Mouse (Mus musculus): ENCODE data around the gene Grpel1. TPM values are rescaled to one million over a fixed set of nuclear protein-coding genes. Genes with fewer than 3 reads are reported as not detected.
A peak's percentile ranks its signal among the peaks of the same experiment; 100 is the strongest.

Grpel1 gene
- polyA plus RNA-seq, 1 experiment from 2014 or later: 47.8 TPM

- Histone ChIP-seq H3K27ac (peak overlapping the region; percentile 40; the same call in 1 of the 2 replicates), H3K4me2 (no peak overlapping the region), H3K27me3 (0 out of 2 replicates have a peak, but pooled peaks cover 4% of the 10 kb centered on the region), H3K4me3 (no peak overlapping the region), H3K4me1 (peaks cover 43% of the 10 kb centered on the region), H3K36me3 (no peaks in the 10 kb centered on the region), H3K9me3 (no peaks in the 10 kb centered on the region), H3K9ac (0 out of 2 replicates have a peak overlapping the region, but pooled peaks have one; percentile 21)
- WGBS: 38% methylated on average over 4 of the region's 4 CpGs
- ATAC-seq (ENCODE audit: insufficient number of reproducible peaks, insufficient read depth, low FRiP score, low TSS enrichment, low read depth): no peak
Observed at GRCm38 (mm10) chr5:36444611-36445010, 20.2 kb upstream of the Grpel1 start.

- H3K4me3 ChIP-seq: no peak overlapping the region
- 22% methylated on average over 8 of the region's 8 CpGs for WGBS
- H3K36me3 ChIP-seq: no peaks in the 10 kb centered on the region
- 0 out of 2 replicates have a peak, but pooled peaks cover 4% of the 10 kb centered on the region for H3K27me3 ChIP-seq
- H3K4me2 ChIP-seq: no peak overlapping the region
- peaks cover 43% of the 10 kb centered on the region for H3K4me1 ChIP-seq
- ATAC-seq (ENCODE audit: insufficient number of reproducible peaks, insufficient read depth, low FRiP score, low TSS enrichment, low read depth): no peak
- H3K27ac ChIP-seq: peak overlapping the region; percentile 40; the same call in 1 of the 2 replicates
- no peaks in the 10 kb centered on the region for H3K9me3 ChIP-seq
- H3K9ac ChIP-seq: no peak overlapping the region
Observed at GRCm38 (mm10) chr5:36445028-36445427, 19.8 kb upstream of the Grpel1 start.

- Histone ChIP-seq H3K9ac (no peak overlapping the region), H3K27me3 (0 out of 2 replicates have a peak, but pooled peaks cover 4% of the 10 kb centered on the region), H3K4me1 (peaks cover 36% of the 10 kb centered on the region), H3K36me3 (no peaks in the 10 kb centered on the region), H3K4me3 (no peak overlapping the region), H3K4me2 (no peak overlapping the region), H3K9me3 (no peaks in the 10 kb centered on the region), H3K27ac (no peak overlapping the region)
- no peak for ATAC-seq (ENCODE audit: insufficient number of reproducible peaks, insufficient read depth, low FRiP score, low TSS enrichment, low read depth)
- WGBS: 44% methylated on average over 9 of the region's 9 CpGs
Observed at GRCm38 (mm10) chr5:36446166-36446890, 18.5 kb upstream of the Grpel1 start.

- 89% methylated on average over 12 of the region's 12 CpGs for WGBS
- Histone ChIP-seq H3K27me3 (0 out of 2 replicates have a peak, but pooled peaks cover 4% of the 10 kb centered on the region), H3K9ac (no peak overlapping the region), H3K4me2 (no peak overlapping the region), H3K9me3 (no peaks in the 10 kb centered on the region), H3K4me3 (no peak overlapping the region), H3K27ac (no peak overlapping the region), H3K36me3 (no peaks in the 10 kb centered on the region), H3K4me1 (peaks cover 26% of the 10 kb centered on the region)
- ATAC-seq (ENCODE audit: insufficient number of reproducible peaks, insufficient read depth, low FRiP score, low TSS enrichment, low read depth): no peak
Observed at GRCm38 (mm10) chr5:36447872-36448271, 16.9 kb upstream of the Grpel1 start.

GRCm38 (mm10) chr5:36449710-36450358 lies 15.0 kb upstream of the Grpel1 start:
- H3K27me3 ChIP-seq: 0 out of 2 replicates have a peak, but pooled peaks cover 4% of the 10 kb centered on the region
- no peaks in the 10 kb centered on the region for H3K9me3 ChIP-seq
- ATAC-seq (ENCODE audit: insufficient number of reproducible peaks, insufficient read depth, low FRiP score, low TSS enrichment, low read depth): no peak
- 68% methylated on average over 6 of the region's 6 CpGs for WGBS
- no peaks in the 10 kb centered on the region for H3K36me3 ChIP-seq
- no peak overlapping the region for H3K9ac ChIP-seq
- H3K4me3 ChIP-seq: no peak overlapping the region
- H3K27ac ChIP-seq: no peak overlapping the region
- H3K4me2 ChIP-seq: no peak overlapping the region
- H3K4me1 ChIP-seq: peaks cover 12% of the 10 kb centered on the region

GRCm38 (mm10) chr5:36451119-36451518 lies 13.7 kb upstream of the Grpel1 start:
- 21% methylated on average over 8 of the region's 10 CpGs for WGBS
- H3K27me3 ChIP-seq: no peaks in the 10 kb centered on the region
- no peaks in the 10 kb centered on the region for H3K36me3 ChIP-seq
- no peak overlapping the region for H3K27ac ChIP-seq
- H3K4me1 ChIP-seq: peaks cover 1% of the 10 kb centered on the region
- no peaks in the 10 kb centered on the region for H3K9me3 ChIP-seq
- H3K9ac ChIP-seq: no peak overlapping the region
- H3K4me2 ChIP-seq: no peak overlapping the region
- no peak for ATAC-seq (ENCODE audit: insufficient number of reproducible peaks, insufficient read depth, low FRiP score, low TSS enrichment, low read depth)
- H3K4me3 ChIP-seq: no peak overlapping the region

- Histone ChIP-seq H3K4me3 (no peak overlapping the region), H3K27ac (no peak overlapping the region), H3K4me1 (no peaks in the 10 kb centered on the region; the same call in 1 of the 2 replicates), H3K4me2 (no peak overlapping the region), H3K27me3 (no peaks in the 10 kb centered on the region), H3K9me3 (no peaks in the 10 kb centered on the region), H3K9ac (no peak overlapping the region), H3K36me3 (no peaks in the 10 kb centered on the region)
- no peak for ATAC-seq (ENCODE audit: insufficient number of reproducible peaks, insufficient read depth, low FRiP score, low TSS enrichment, low read depth)
- WGBS: 73% methylated on average over 10 of the region's 10 CpGs
Observed at GRCm38 (mm10) chr5:36451872-36452389, 12.9 kb upstream of the Grpel1 start.

GRCm38 (mm10) chr5:36452821-36453220 lies 12.0 kb upstream of the Grpel1 start:
- no peaks in the 10 kb centered on the region for H3K9me3 ChIP-seq
- H3K36me3 ChIP-seq: no peaks in the 10 kb centered on the region
- no peak for ATAC-seq (ENCODE audit: insufficient number of reproducible peaks, insufficient read depth, low FRiP score, low TSS enrichment, low read depth)
- no peak overlapping the region for H3K27ac ChIP-seq
- H3K9ac ChIP-seq: no peak overlapping the region
- no peaks in the 10 kb centered on the region; the same call in 1 of the 2 replicates for H3K4me1 ChIP-seq
- no peak overlapping the region for H3K4me2 ChIP-seq
- 81% methylated on average over 6 of the region's 6 CpGs for WGBS
- H3K27me3 ChIP-seq: no peaks in the 10 kb centered on the region
- H3K4me3 ChIP-seq: no peak overlapping the region

GRCm38 (mm10) chr5:36457706-36458105 lies 7.1 kb upstream of the Grpel1 start:
- ATAC-seq (ENCODE audit: insufficient number of reproducible peaks, insufficient read depth, low FRiP score, low TSS enrichment, low read depth): no peak
- H3K27ac ChIP-seq: no peak overlapping the region
- H3K36me3 ChIP-seq: no peaks in the 10 kb centered on the region
- no peaks in the 10 kb centered on the region for H3K9me3 ChIP-seq
- peaks cover under 1% of the 10 kb centered on the region; the same call in 1 of the 2 replicates for H3K4me1 ChIP-seq
- H3K9ac ChIP-seq: no peak overlapping the region
- no peak overlapping the region for H3K4me3 ChIP-seq
- no peak overlapping the region for H3K4me2 ChIP-seq
- WGBS: 72% methylated on average over 4 of the region's 4 CpGs
- no peaks in the 10 kb centered on the region for H3K27me3 ChIP-seq

GRCm38 (mm10) chr5:36458926-36459325 lies 5.9 kb upstream of the Grpel1 start:
- H3K9ac ChIP-seq: no peak overlapping the region
- WGBS: 15% methylated on average over 4 of the region's 4 CpGs
- no peak overlapping the region for H3K4me3 ChIP-seq
- H3K27me3 ChIP-seq: no peaks in the 10 kb centered on the region
- no peaks in the 10 kb centered on the region for H3K9me3 ChIP-seq
- no peaks in the 10 kb centered on the region for H3K36me3 ChIP-seq
- no peak overlapping the region for H3K27ac ChIP-seq
- no peak overlapping the region for H3K4me2 ChIP-seq
- ATAC-seq (ENCODE audit: insufficient number of reproducible peaks, insufficient read depth, low FRiP score, low TSS enrichment, low read depth): no peak
- H3K4me1 ChIP-seq: peaks cover 7% of the 10 kb centered on the region

- no peak for ATAC-seq (ENCODE audit: insufficient number of reproducible peaks, insufficient read depth, low FRiP score, low TSS enrichment, low read depth)
- Histone ChIP-seq H3K4me2 (no peak overlapping the region), H3K27me3 (no peaks in the 10 kb centered on the region), H3K9me3 (no peaks in the 10 kb centered on the region), H3K4me1 (peaks cover 13% of the 10 kb centered on the region), H3K36me3 (no peaks in the 10 kb centered on the region), H3K9ac (no peak overlapping the region), H3K27ac (no peak overlapping the region), H3K4me3 (no peak overlapping the region)
- WGBS: 84% methylated on average over 2 of the region's 2 CpGs
Observed at GRCm38 (mm10) chr5:36460712-36461111, 4.1 kb upstream of the Grpel1 start.
